Mouse (Mus musculus) monocyte, adult 2 months (primary cell): ENCODE measurements around the gene Mrpl43.

Experiments
- DNase-seq, 2 experiments: peaks; one replicate each; pipeline ENCODE4 v3.0.0; 2022; ENCODE audit warnings: low spot score in 2 of 2, low read depth in 1 of 2

Gene Mrpl43

GRCm38 (mm10) chr19:44982477-44983115 lies 23.6 kb downstream of the Mrpl43 start:
- DNase-seq: no peak

GRCm38 (mm10) chr19:44980787-44981186 lies 25.5 kb downstream of the Mrpl43 start:
- DNase-seq: no peak

DNA sequence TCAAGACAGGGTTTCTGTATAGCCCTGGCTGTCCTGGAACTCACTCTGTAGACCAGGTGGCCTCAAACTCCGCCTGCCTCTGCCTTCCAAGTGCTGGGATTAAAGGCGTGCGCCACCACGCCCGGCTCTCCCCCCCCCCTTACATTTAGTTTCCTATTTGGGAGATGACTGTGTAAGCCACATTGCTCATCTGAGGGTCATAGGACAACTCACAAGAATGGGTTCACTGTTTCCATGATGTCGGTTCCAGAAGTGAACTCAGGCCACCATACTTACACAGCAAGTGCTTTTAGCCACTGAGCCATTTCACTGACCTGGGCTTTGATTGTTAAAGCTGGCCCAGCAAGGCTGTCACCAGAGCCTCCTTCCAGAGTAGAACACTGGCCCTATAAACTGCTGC lies 29.1 kb downstream of the Mrpl43 start:
- no peak for DNase-seq

DNA sequence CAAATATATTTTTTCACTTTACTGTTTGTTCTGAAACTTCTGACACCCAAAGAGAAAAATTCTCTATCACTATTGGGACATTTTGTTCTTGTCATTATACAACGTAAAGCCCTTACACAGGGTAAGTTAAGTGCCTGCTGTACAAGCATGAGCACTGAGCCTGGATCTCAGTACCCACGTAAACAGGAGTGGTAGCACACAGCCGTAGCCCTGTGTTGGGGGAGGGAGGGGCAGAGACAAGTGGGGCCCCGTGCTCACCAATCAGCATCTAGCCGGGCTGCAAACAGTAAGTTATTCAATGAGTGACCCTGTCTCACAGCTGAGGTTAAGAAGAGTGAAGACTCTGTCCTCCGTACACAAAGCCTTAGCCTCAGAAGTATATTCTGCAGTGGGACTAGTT lies 29.6 kb downstream of the Mrpl43 start:
- no peak for DNase-seq

DNA sequence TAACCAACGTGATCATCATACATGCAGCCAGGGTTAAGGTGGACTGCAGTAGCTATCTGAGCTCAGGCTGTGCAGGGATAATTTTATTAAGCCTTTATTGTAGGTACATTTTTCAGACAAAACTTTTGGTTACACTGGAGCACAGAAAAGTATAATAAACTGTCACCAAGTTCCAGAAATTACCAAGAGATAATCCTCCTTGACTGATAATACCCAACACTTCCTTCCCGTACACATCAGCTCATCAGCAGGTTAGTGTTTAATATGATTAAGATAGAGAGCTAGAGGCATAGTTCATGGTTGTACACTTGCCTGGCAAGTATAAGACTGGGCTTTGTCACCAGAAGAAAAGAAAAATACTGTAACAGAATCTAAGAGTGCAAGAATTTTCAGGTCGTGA lies 37.9 kb downstream of the Mrpl43 start:
- DNase-seq: no peak

- no peak for DNase-seq
Measured at GRCm38 (mm10) chr19:44965978-44966377, 40.3 kb downstream of the Mrpl43 start.

DNA sequence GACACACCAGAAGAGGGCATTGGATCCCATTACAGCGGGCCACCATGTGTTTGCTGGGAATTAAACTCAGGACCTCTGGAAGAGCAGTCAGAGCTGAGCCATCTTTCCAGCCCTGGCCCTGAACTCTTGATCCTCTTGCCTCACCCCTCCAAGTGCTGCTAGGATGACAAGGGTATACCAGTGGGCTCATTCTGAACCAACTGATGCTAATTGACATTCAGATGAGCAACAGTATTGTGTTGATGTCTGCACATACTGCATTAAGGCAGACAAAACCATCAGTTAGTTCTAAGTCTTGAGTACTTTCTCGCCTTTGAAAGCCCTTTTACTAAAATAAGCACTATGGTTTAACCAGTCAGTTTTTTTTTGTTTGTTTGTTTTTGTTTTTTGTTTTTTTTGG lies 46.6 kb downstream of the Mrpl43 start:
- no peak for DNase-seq
